Mouse (Mus musculus) small intestine, adult 2 months (tissue): Measurements from ENCODE around the gene Atf6. TPM values are rescaled to one million over a fixed set of nuclear protein-coding genes. Genes with fewer than 3 reads are reported as not detected.

Experiments
- H3K27ac ChIP-seq: fragments of 200-500 bp; 2 replicates; pipeline ENCODE4 v1.5.1; 2012; ENCODE audit warnings: low read depth, low read length, control low read depth, inconsistent platforms; ENCODE audit not compliant: insufficient read depth
- H3K27me3 ChIP-seq: fragments of 200-500 bp; 2 replicates; pipeline ENCODE4 v1.6.1; 2012; ENCODE audit warnings: mild to moderate bottlenecking, moderate library complexity, low read length, inconsistent platforms; ENCODE audit not compliant: control insufficient read depth, insufficient read depth
- H3K36me3 ChIP-seq: fragments of 200-500 bp; 2 replicates; pipeline ENCODE4 v1.6.1; 2012; ENCODE audit warnings: mild to moderate bottlenecking, low read length, control low read depth, inconsistent platforms; ENCODE audit not compliant: control insufficient read depth, insufficient read depth
- H3K4me1 ChIP-seq: fragments of 200-500 bp; 2 replicates; pipeline ENCODE4 v1.6.1; 2012; ENCODE audit warnings: low read length, inconsistent platforms, mixed read lengths; ENCODE audit not compliant: control insufficient read depth, insufficient read depth, insufficient read length
- H3K4me3 ChIP-seq: fragments of 200-500 bp; 2 replicates; pipeline ENCODE4 v1.5.1; 2012; ENCODE audit warnings: low read depth, mild to moderate bottlenecking, control low read depth, inconsistent platforms, low read length, moderate library complexity
- CTCF ChIP-seq: fragments of 200-500 bp; IDR thresholded peaks from 2 replicates; pipeline ENCODE4 v1.5.1; 2012; ENCODE audit warnings: low read depth, mild to moderate bottlenecking, control low read depth, inconsistent platforms, low read length, moderate library complexity, mixed read lengths; ENCODE audit not compliant: insufficient replicate concordance, insufficient read length; ENCODE audit errors: extremely low read depth
- POLR2A ChIP-seq: fragments of 200-500 bp; IDR thresholded peaks from 2 replicates; pipeline ENCODE4 v1.6.1; 2012; ENCODE audit warnings: low read depth, mild to moderate bottlenecking, control low read depth, inconsistent platforms, low read length, moderate library complexity
- WGBS: fragments of 180-500 bp; shearing (Covaris S2); methylation state at CpG from one replicate; pipeline ENCODE4 v1.1.7; 2018; 5-methylcytosine and 5-hydroxymethylcytosine counted together
- polyA plus RNA-seq: library from polyadenylated mRNA; depleted of rRNA; stranded (reverse); fragments of >200 nt; gene quantifications from 2 replicates; pipeline ENCODE4 v1.2.3, GENCODE M21; 2012

The Atf6 gene
- polyA plus RNA-seq, 1 experiment: 8.4 TPM

- 76% methylated on average over 5 of the region's 5 CpGs for WGBS
These were observed 2.2 kb downstream of the Atf6 start for GRCm38 (mm10) chr1:170865406-170865805.

GRCm38 (mm10) chr1:170864754-170865153, 2.8 kb downstream of the Atf6 start:
- H3K4me1 ChIP-seq: peaks cover 3% of the 10 kb centered on the region; the same call in 1 of the 2 replicates
- TF ChIP-seq CTCF (no peak), POLR2A (no peak)
- 0 out of 2 replicates have a peak, but pooled peaks cover 2% of the 10 kb centered on the region for H3K36me3 ChIP-seq
- H3K27me3 ChIP-seq: no peaks in the 10 kb centered on the region
- H3K27ac ChIP-seq: no peak overlapping the region
- no peak overlapping the region for H3K4me3 ChIP-seq
- WGBS: 54% methylated on average over 3 of the region's 3 CpGs

More at GRCm38 (mm10) chr1:170865406-170865805, 2.2 kb downstream of the Atf6 start:
- Histone ChIP-seq H3K4me1 (peaks cover 3% of the 10 kb centered on the region; the same call in 1 of the 2 replicates), H3K36me3 (no peaks in the 10 kb centered on the region), H3K4me3 (no peak overlapping the region), H3K27me3 (no peaks in the 10 kb centered on the region), H3K27ac (no peak overlapping the region)
- no peak for TF ChIP-seq POLR2A
- TF ChIP-seq CTCF: no peak

- Histone ChIP-seq H3K4me3 (no peak overlapping the region), H3K27me3 (no peaks in the 10 kb centered on the region), H3K27ac (no peak overlapping the region), H3K36me3 (0 out of 2 replicates have a peak, but pooled peaks cover 2% of the 10 kb centered on the region), H3K4me1 (peaks cover 3% of the 10 kb centered on the region; the same call in 1 of the 2 replicates)
- TF ChIP-seq POLR2A (no peak), CTCF (no peak)
These were observed 3.3 kb downstream of the Atf6 start for GRCm38 (mm10) chr1:170864234-170864633.

GRCm38 (mm10) chr1:170863033-170863432, 4.5 kb downstream of the Atf6 start:
- H3K36me3 ChIP-seq: 0 out of 2 replicates have a peak, but pooled peaks cover 2% of the 10 kb centered on the region
- peaks cover 3% of the 10 kb centered on the region; the same call in 1 of the 2 replicates for H3K4me1 ChIP-seq
- H3K27me3 ChIP-seq: no peaks in the 10 kb centered on the region
- no peak overlapping the region for H3K27ac ChIP-seq
- no peak overlapping the region for H3K4me3 ChIP-seq
- WGBS: 46% methylated on average over 4 of the region's 4 CpGs
- TF ChIP-seq POLR2A (no peak), CTCF (no peak)

GRCm38 (mm10) chr1:170862435-170862717, 5.2 kb downstream of the Atf6 start:
- 58% methylated on average over 3 of the region's 3 CpGs for WGBS
- H3K4me3 ChIP-seq: no peak overlapping the region
- H3K27me3 ChIP-seq: no peaks in the 10 kb centered on the region
- TF ChIP-seq CTCF: no peak
- TF ChIP-seq POLR2A: no peak
- no peak overlapping the region for H3K27ac ChIP-seq
- 0 out of 2 replicates have a peak, but pooled peaks cover 2% of the 10 kb centered on the region for H3K36me3 ChIP-seq
- peaks cover 3% of the 10 kb centered on the region; the same call in 1 of the 2 replicates for H3K4me1 ChIP-seq

GRCm38 (mm10) chr1:170861671-170862434, 5.7 kb downstream of the Atf6 start:
- Histone ChIP-seq H3K4me1 (peaks cover 3% of the 10 kb centered on the region; the same call in 1 of the 2 replicates), H3K4me3 (no peak overlapping the region), H3K36me3 (0 out of 2 replicates have a peak, but pooled peaks cover 2% of the 10 kb centered on the region), H3K27me3 (no peaks in the 10 kb centered on the region), H3K27ac (no peak overlapping the region)
- TF ChIP-seq POLR2A: no peak
- no peak for TF ChIP-seq CTCF
- 64% methylated on average over 13 of the region's 13 CpGs for WGBS

GRCm38 (mm10) chr1:170858872-170859271, 8.7 kb downstream of the Atf6 start:
- Histone ChIP-seq H3K27ac (no peak overlapping the region), H3K4me3 (no peak overlapping the region), H3K4me1 (0 out of 2 replicates have a peak, but pooled peaks cover 5% of the 10 kb centered on the region), H3K36me3 (0 out of 2 replicates have a peak, but pooled peaks cover 2% of the 10 kb centered on the region), H3K27me3 (no peaks in the 10 kb centered on the region)
- no peak for TF ChIP-seq CTCF
- no peak for TF ChIP-seq POLR2A
- 81% methylated on average over 2 of the region's 2 CpGs for WGBS
